Mouse (Mus musculus) thymus, postnatal 4 days (tissue): ENCODE results near the gene AI413582.

Source experiments
- DNase-seq: peaks from one replicate; pipeline ENCODE4 v3.0.0; 2021

AI413582 gene

GRCm38 (mm10) chr17:27578487-27578886 lies 12.9 kb upstream of the AI413582 start:
- no peak for DNase-seq

GRCm38 (mm10) chr17:27577468-27577867 lies 11.9 kb upstream of the AI413582 start:
- peak; percentile 46 for DNase-seq

- no peak for DNase-seq
Observed at GRCm38 (mm10) chr17:27576056-27576455, 10.5 kb upstream of the AI413582 start.

GRCm38 (mm10) chr17:27575116-27575776 lies 9.7 kb upstream of the AI413582 start:
- DNase-seq, result no peak

GRCm38 (mm10) chr17:27574470-27575115 lies 9.0 kb upstream of the AI413582 start:
- DNase-seq, result no peak

- DNase-seq, result no peak
Observed at GRCm38 (mm10) chr17:27573772-27574320, 8.3 kb upstream of the AI413582 start.

GRCm38 (mm10) chr17:27571315-27571714 lies 5.8 kb upstream of the AI413582 start:
- DNase-seq, result no peak

- no peak for DNase-seq
Observed at GRCm38 (mm10) chr17:27568228-27568627, 2.7 kb upstream of the AI413582 start.

- no peak for DNase-seq
Observed at GRCm38 (mm10) chr17:27565942-27566267, 349 bp upstream of the AI413582 start.

GRCm38 (mm10) chr17:27564391-27565162 lies 979 bp downstream of the AI413582 start:
- DNase-seq, result peak; percentile 57

GRCm38 (mm10) chr17:27563771-27564244 lies 1.7 kb downstream of the AI413582 start:
- DNase-seq, result no peak

- DNase-seq, result no peak
Observed at GRCm38 (mm10) chr17:27561809-27562526, 3.6 kb downstream of the AI413582 start.

- no peak for DNase-seq
Observed at GRCm38 (mm10) chr17:27560926-27561480, 4.6 kb downstream of the AI413582 start.

GRCm38 (mm10) chr17:27559596-27559995 lies 6.0 kb downstream of the AI413582 start:
- DNase-seq, result no peak

GRCm38 (mm10) chr17:27558845-27559244 lies 6.7 kb downstream of the AI413582 start:
- DNase-seq, result no peak

GRCm38 (mm10) chr17:27557927-27558661 lies 7.5 kb downstream of the AI413582 start:
- peak; percentile 42 for DNase-seq

GRCm38 (mm10) chr17:27557181-27557926 lies 8.2 kb downstream of the AI413582 start:
- peak; percentile 95 for DNase-seq

- DNase-seq, result peak; percentile 98
Observed at GRCm38 (mm10) chr17:27556315-27557011, 9.1 kb downstream of the AI413582 start, which contains the start of gene Hmga1. TSS of gene Hmga1 (plus strand) at chr17:27556497.

GRCm38 (mm10) chr17:27555512-27556172 lies 9.9 kb downstream of the AI413582 start:
- peak; percentile 82 for DNase-seq

- DNase-seq, result peak; percentile 90
Observed at GRCm38 (mm10) chr17:27555075-27555511, 10.5 kb downstream of the AI413582 start.
